18 mouse cellular contexts compared by ENCODE assay signal in the genomic region with DNA sequence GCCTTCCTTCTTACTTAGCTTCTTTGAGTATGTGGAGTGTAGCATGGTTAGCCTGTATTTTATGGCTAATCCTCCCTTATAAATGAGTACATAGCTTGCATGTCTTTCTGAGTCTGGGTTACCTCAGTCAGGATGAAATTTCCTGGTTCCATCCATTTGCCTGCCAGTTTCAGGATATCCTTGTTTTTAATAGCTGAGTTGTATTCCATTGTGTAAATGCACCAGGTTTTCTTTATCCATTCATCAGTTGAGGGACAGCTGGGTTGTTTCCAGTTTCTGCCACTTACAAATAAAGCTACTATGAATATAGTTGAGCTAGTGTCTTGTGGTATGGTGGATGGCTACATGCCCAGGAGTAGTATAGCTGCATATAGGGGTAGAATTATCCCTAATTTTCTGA.
"Had no signal": no experiment of that assay in that cellular context is flagged by ENCODE, and none has a peak within 500 bp of the region (broad histone marks: within the 10 kb centered on the region; RNA-seq: fewer than 3 reads in every experiment).

No protein-coding gene starts in this region.

- H3K9me3 ChIP-seq: liver, embryonic 12.5 days; lung, embryonic 15.5 days; midbrain, embryonic 10.5 days; midbrain, embryonic 12.5 days; neural tube, embryonic 13.5 days; neural tube, embryonic 15.5 days had no signal

- H3K27ac ChIP-seq: liver, embryonic 12.5 days; liver, embryonic 14.5 days; lung, embryonic 15.5 days; midbrain, embryonic 10.5 days; midbrain, embryonic 12.5 days; neural tube, embryonic 13.5 days; neural tube, embryonic 15.5 days had no signal

- H3K36me3 ChIP-seq: liver, embryonic 12.5 days; lung, embryonic 15.5 days; midbrain, embryonic 10.5 days; midbrain, embryonic 12.5 days; neural tube, embryonic 13.5 days; neural tube, embryonic 15.5 days had no signal

- ATAC-seq: liver, embryonic 12.5 days; midbrain, embryonic 16.5 days had no signal

- H3K27me3 ChIP-seq: liver, embryonic 12.5 days; lung, embryonic 15.5 days; midbrain, embryonic 12.5 days; neural tube, embryonic 13.5 days; neural tube, embryonic 15.5 days had no signal

- H3K4me2 ChIP-seq: liver, embryonic 12.5 days; lung, embryonic 15.5 days; midbrain, embryonic 12.5 days; neural tube, embryonic 13.5 days; neural tube, embryonic 15.5 days had no signal

- DNase-seq: midbrain, embryonic 14.5 days; retina, postnatal 1 day; right cerebral cortex, adult 18-20 months; right cerebral cortex, postnatal 25 days; right cerebral cortex, postnatal 4 days; spleen, adult 18-20 months; thymus, adult 18-20 months; thymus, postnatal 14 days; thymus, postnatal 36 days had no signal

- H3K4me1 ChIP-seq: liver, embryonic 12.5 days; lung, embryonic 15.5 days; midbrain, embryonic 10.5 days; midbrain, embryonic 12.5 days; neural tube, embryonic 13.5 days; neural tube, embryonic 15.5 days had no signal

- H3K9ac ChIP-seq: liver, embryonic 12.5 days; liver, embryonic 14.5 days; lung, embryonic 15.5 days; midbrain, embryonic 12.5 days; neural tube, embryonic 13.5 days; neural tube, embryonic 15.5 days had no signal

- H3K4me3 ChIP-seq: liver, embryonic 12.5 days; lung, embryonic 15.5 days; midbrain, embryonic 10.5 days; midbrain, embryonic 12.5 days; myocyte; neural tube, embryonic 13.5 days; neural tube, embryonic 15.5 days had no signal
